ENCODE assay signal across 19 mouse cellular contexts in genomic region chr2:154243356-154244036, GRCm38 (mm10). TPM values are rescaled to one million over a fixed set of nuclear protein-coding genes. Genes with fewer than 3 reads are reported as not detected.
DNase-seq lines count a peak whose midpoint lies in the region; ATAC-seq and TF ChIP-seq lines count a peak whose summit lies in the region.
"Had no signal": no experiment of that assay in that cellular context is flagged by ENCODE, and none has a peak within 500 bp of the region (broad histone marks: within the 10 kb centered on the region; RNA-seq: fewer than 3 reads in every experiment).

No protein-coding gene starts in this region.

- no peaks in the 10 kb centered on the region for H3K27me3 ChIP-seq in midbrain, postnatal 0 days (ENCODE audit: insufficient read depth, low read length)
- no peaks in the 10 kb centered on the region for H3K27me3 ChIP-seq in midbrain, embryonic 11.5 days (ENCODE audit: control insufficient read depth, insufficient read depth, low read length)
- H3K27me3 ChIP-seq: embryonic facial prominence, embryonic 13.5 days; forebrain, embryonic 13.5 days; midbrain, embryonic 12.5 days; neural tube, embryonic 12.5 days had no signal

- no peaks in the 10 kb centered on the region for H3K4me1 ChIP-seq in midbrain, postnatal 0 days (ENCODE audit: insufficient read depth, low read length)
- no peaks in the 10 kb centered on the region for H3K4me1 ChIP-seq in midbrain, embryonic 11.5 days (ENCODE audit: control insufficient read depth, insufficient read depth, low read length)
- H3K4me1 ChIP-seq: embryonic facial prominence, embryonic 13.5 days; forebrain, embryonic 13.5 days; midbrain, embryonic 12.5 days; neural tube, embryonic 12.5 days had no signal

- no peaks in the 10 kb centered on the region for H3K36me3 ChIP-seq in midbrain, postnatal 0 days (ENCODE audit: insufficient read depth, low read length)
- H3K36me3 ChIP-seq in midbrain, embryonic 11.5 days (ENCODE audit: control insufficient read depth, insufficient read depth, low read length) = no peaks in the 10 kb centered on the region
- H3K36me3 ChIP-seq: embryonic facial prominence, embryonic 13.5 days; midbrain, embryonic 12.5 days; neural tube, embryonic 12.5 days had no signal

- no peak overlapping the region for H3K4me2 ChIP-seq in midbrain, postnatal 0 days (ENCODE audit: low read depth, low read length, poor library complexity, severe bottlenecking)
- H3K4me2 ChIP-seq in midbrain, embryonic 11.5 days = no peak overlapping the region
- H3K4me2 ChIP-seq: embryonic facial prominence, embryonic 13.5 days; forebrain, embryonic 13.5 days; midbrain, embryonic 12.5 days; neural tube, embryonic 12.5 days had no signal

- no peaks in the 10 kb centered on the region for H3K9me3 ChIP-seq in midbrain, postnatal 0 days (ENCODE audit: low read length)
- no peaks in the 10 kb centered on the region for H3K9me3 ChIP-seq in midbrain, embryonic 11.5 days (ENCODE audit: control insufficient read depth, low read length)
- H3K9me3 ChIP-seq: embryonic facial prominence, embryonic 13.5 days; forebrain, embryonic 13.5 days; midbrain, embryonic 12.5 days; neural tube, embryonic 12.5 days had no signal

- ATAC-seq in midbrain, postnatal 0 days (ENCODE audit: low FRiP score) = no peak
- ATAC-seq in midbrain, embryonic 11.5 days (ENCODE audit: low FRiP score) = no peak
- ATAC-seq in megakaryocyte, adult 5-6 weeks (ENCODE audit: poor library complexity, severe bottlenecking) = no peak
- ATAC-seq: forebrain, embryonic 13.5 days; lung, postnatal 0 days had no signal

- H3K9ac ChIP-seq in midbrain, postnatal 0 days (replicated peaks; ENCODE audit: low read length, poor library complexity, severe bottlenecking) = no peak overlapping the region
- H3K9ac ChIP-seq in midbrain, embryonic 11.5 days (ENCODE audit: low read length) = no peak overlapping the region
- H3K9ac ChIP-seq: embryonic facial prominence, embryonic 13.5 days; forebrain, embryonic 13.5 days; midbrain, embryonic 12.5 days; neural tube, embryonic 12.5 days had no signal

- 88% methylated on average over 10 of the region's 10 CpGs for WGBS in midbrain, postnatal 0 days
- WGBS in midbrain, embryonic 11.5 days = 90% methylated on average over 10 of the region's 10 CpGs

- H3K27ac ChIP-seq in midbrain, postnatal 0 days (ENCODE audit: low read depth, low read length) = no peak overlapping the region
- no peak overlapping the region for H3K27ac ChIP-seq in midbrain, embryonic 11.5 days (ENCODE audit: low read depth, low read length)
- H3K27ac ChIP-seq: embryonic facial prominence, embryonic 13.5 days; forebrain, embryonic 13.5 days; heart, adult 2 months; midbrain, embryonic 12.5 days; neural tube, embryonic 12.5 days had no signal

- peak; percentile 27 for DNase-seq in midbrain, postnatal 0 days (ENCODE audit: low spot score)
- no peak for DNase-seq in midbrain, embryonic 11.5 days (ENCODE audit: low spot score, missing footprints)
- peak; percentile 24 to 52 for DNase-seq in layer of hippocampus, postnatal 14 days (ENCODE audit: low spot score in 2 of 2)
- peak; percentile 60 for DNase-seq in left cerebral cortex, postnatal 4 days
- no peak for DNase-seq in lung, postnatal 36 days
- no peak for DNase-seq in cerebellum, postnatal 4 days (ENCODE audit: low spot score in 2 of 2)
- DNase-seq: heart, adult 2 months; heart, postnatal 10 days; kidney, postnatal 25 days; liver; thymus, postnatal 4 days had no signal

- no peak for TF ChIP-seq CTCF in midbrain, postnatal 0 days (IDR thresholded peaks at IDR 0.05)

- intact Hi-C loops in left cerebral cortex, postnatal 4 days (cut with DNase I) = no loop called here

- H3K4me3 ChIP-seq in midbrain, postnatal 0 days (ENCODE audit: low read depth, low read length) = no peak overlapping the region
- H3K4me3 ChIP-seq in midbrain, embryonic 11.5 days (ENCODE audit: low read depth, low read length) = no peak overlapping the region
- H3K4me3 ChIP-seq: embryonic facial prominence, embryonic 13.5 days; forebrain, embryonic 13.5 days; heart, adult 2 months; midbrain, embryonic 12.5 days; neural tube, embryonic 12.5 days had no signal

RNA-seq across cellular contexts. Expression of gene Bpifb9a, which starts 14.2 kb away (rescaled TPM):
- not detected in 2 replicates for total RNA-seq in midbrain, postnatal 0 days (2014; rRNA removed)
- 0.47 TPM in 1 of 2 replicates, not detected in the other for polyA plus RNA-seq in midbrain, postnatal 0 days (2015; fragmentation: Nextera tagmentation; extraction: Ambion mirVana)
- not detected in 2 replicates for polyA plus RNA-seq in midbrain, embryonic 11.5 days (2014; fragmentation: Nextera tagmentation; extraction: Ambion mirVana)
- not detected for total RNA-seq in layer of hippocampus, postnatal 14 days (2021)
- not detected for total RNA-seq in left cerebral cortex, postnatal 4 days (2021)
- not detected in 2 replicates for total RNA-seq in megakaryocyte, adult 5-6 weeks (2015)
- not detected in 2 replicates for total RNA-seq in megakaryocyte, adult 5-6 weeks (2017)
- total RNA-seq: adrenal gland, adult 18-20 months; heart, adult 2 months; heart, postnatal 10 days had no signal
- polyA plus RNA-seq: embryonic facial prominence, embryonic 13.5 days; forebrain, embryonic 13.5 days; heart, adult 2 months; intestine, embryonic 14.5 days; lung, postnatal 0 days; midbrain, embryonic 12.5 days; neural tube, embryonic 12.5 days had no signal

RNA-seq across cellular contexts. Expression of gene Bpifb5, which starts 20.0 kb away (rescaled TPM):
- total RNA-seq in midbrain, postnatal 0 days (2014; rRNA removed) = 0.44 and 0.52 TPM in 2 replicates
- 0.27 TPM in 1 of 2 replicates, not detected in the other for polyA plus RNA-seq in midbrain, postnatal 0 days (2015; fragmentation: Nextera tagmentation; extraction: Ambion mirVana)
- polyA plus RNA-seq in midbrain, embryonic 11.5 days (2014; fragmentation: Nextera tagmentation; extraction: Ambion mirVana) = 0.10 and 0.26 TPM in 2 replicates
- total RNA-seq in layer of hippocampus, postnatal 14 days (2021) = not detected
- total RNA-seq in left cerebral cortex, postnatal 4 days (2021) = under 1 TPM in 1 of 2 experiments, not detected in 1; 0.30 TPM
- total RNA-seq in megakaryocyte, adult 5-6 weeks (2015) = not detected in 2 replicates
- not detected in 2 replicates for total RNA-seq in megakaryocyte, adult 5-6 weeks (2017)
- total RNA-seq: adrenal gland, adult 18-20 months; heart, adult 2 months; heart, postnatal 10 days had no signal
- polyA plus RNA-seq: forebrain, embryonic 13.5 days; intestine, embryonic 14.5 days; midbrain, embryonic 12.5 days; neural tube, embryonic 12.5 days had no signal

RNA-seq across cellular contexts. Expression of gene Bpifb1, which starts 52.9 kb away (rescaled TPM):
- total RNA-seq in midbrain, postnatal 0 days (2014; rRNA removed) = 0.27 and 0.47 TPM in 2 replicates
- 0.72 and 0.83 TPM in 2 replicates for polyA plus RNA-seq in midbrain, postnatal 0 days (2015; fragmentation: Nextera tagmentation; extraction: Ambion mirVana)
- polyA plus RNA-seq in midbrain, embryonic 11.5 days (2014; fragmentation: Nextera tagmentation; extraction: Ambion mirVana) = not detected in 2 replicates
- total RNA-seq in layer of hippocampus, postnatal 14 days (2021) = under 1 TPM; 0.48 to 0.71 TPM
- under 1 TPM; 0.14 to 0.30 TPM for total RNA-seq in left cerebral cortex, postnatal 4 days (2021)
- total RNA-seq in megakaryocyte, adult 5-6 weeks (2015) = not detected in 2 replicates
- total RNA-seq in megakaryocyte, adult 5-6 weeks (2017) = not detected in 2 replicates
- total RNA-seq: adrenal gland, adult 18-20 months had no signal
- polyA plus RNA-seq: embryonic facial prominence, embryonic 13.5 days; forebrain, embryonic 13.5 days; intestine, embryonic 14.5 days; midbrain, embryonic 12.5 days; neural tube, embryonic 12.5 days had no signal

Comparison
In these comparisons a context has a peak if more than half of its experiments do, and no peak if none do; other contexts are left out.
1. DNase-seq: peak in midbrain, postnatal 0 days (single experiment), layer of hippocampus, postnatal 14 days (2 of 2) and left cerebral cortex, postnatal 4 days (single experiment); none in midbrain, embryonic 11.5 days (single experiment), lung, postnatal 36 days (single experiment) and cerebellum, postnatal 4 days (0 of 2).